Mouse (Mus musculus) heart, adult 2 months (tissue): Measurements from ENCODE around the gene Emx2.

ENCODE experiments used
- CTCF ChIP-seq: fragments of 200-600 bp; IDR thresholded peaks from 2 replicates; pipeline ENCODE4 v1.8.1; 2022; ENCODE audit warnings: antibody characterized with exemption, mild to moderate bottlenecking, moderate library complexity
- POLR2A ChIP-seq: fragments of 200-500 bp; IDR thresholded peaks from 2 replicates; pipeline ENCODE4 v1.6.1; 2011; ENCODE audit warnings: mild to moderate bottlenecking, low read depth, low read length, control low read depth; ENCODE audit not compliant: insufficient read depth

GRCm38 (mm10) chr19:59469035-59469949 lies 11.1 kb downstream of the Emx2 start:
- TF ChIP-seq CTCF: no peak
- TF ChIP-seq POLR2A: no peak
